Mouse (Mus musculus): Measurements from ENCODE around the gene Ncmap. TPM values are rescaled to one million over a fixed set of nuclear protein-coding genes. Genes with fewer than 3 reads are reported as not detected.

Ncmap gene
- polyA plus RNA-seq, 1 experiment from 2014 or later = 0.14 TPM

DNA sequence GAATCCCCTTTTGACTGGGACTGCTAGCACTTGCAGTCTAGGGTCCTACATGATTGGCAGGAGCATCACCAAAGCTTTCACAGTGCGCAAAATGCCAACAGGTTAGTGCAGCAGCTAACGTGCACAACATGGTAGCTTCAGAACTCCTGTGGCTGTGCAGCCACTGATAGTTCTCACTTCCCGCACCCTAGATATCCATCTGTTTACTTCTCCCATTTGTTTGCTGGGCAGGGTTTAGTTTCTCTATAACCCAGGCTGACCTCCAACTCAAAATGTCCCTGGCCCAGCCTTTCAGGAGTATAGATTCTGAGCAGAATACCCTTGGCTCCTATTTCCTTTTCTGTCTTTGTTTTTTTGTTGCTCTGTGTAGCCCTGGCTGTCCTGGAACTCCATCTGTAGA lies 71.6 kb downstream of the Ncmap start:
- Histone ChIP-seq H3K9ac (replicated peaks) (no peak overlapping the region), H3K27me3 (ENCODE audit: insufficient read depth, low read length) (no peaks in the 10 kb centered on the region), H3K4me1 (ENCODE audit: insufficient read depth) (no peaks in the 10 kb centered on the region), H3K4me2 (ENCODE audit: low read depth, low read length) (no peak overlapping the region), H3K4me3 (ENCODE audit: low read depth, low read length) (no peak overlapping the region), H3K36me3 (replicated peaks; ENCODE audit: insufficient read depth, low read length) (peaks cover 97% of the 10 kb centered on the region), H3K9me3 (ENCODE audit: low read length) (no peaks in the 10 kb centered on the region), H3K27ac (ENCODE audit: low read depth) (peak overlapping the region; percentile 46)
- TF ChIP-seq EP300 (IDR thresholded peaks at IDR 0.05; ENCODE audit: low read depth) = no peak
- no peak for TF ChIP-seq CTCF (IDR thresholded peaks at IDR 0.05; ENCODE audit: low read depth)
- WGBS (ENCODE audit: insufficient replicate concordance) = 82% methylated on average over 3 of the region's 3 CpGs
- peak; percentile 73 for ATAC-seq
- DNase-seq = no peak

DNA sequence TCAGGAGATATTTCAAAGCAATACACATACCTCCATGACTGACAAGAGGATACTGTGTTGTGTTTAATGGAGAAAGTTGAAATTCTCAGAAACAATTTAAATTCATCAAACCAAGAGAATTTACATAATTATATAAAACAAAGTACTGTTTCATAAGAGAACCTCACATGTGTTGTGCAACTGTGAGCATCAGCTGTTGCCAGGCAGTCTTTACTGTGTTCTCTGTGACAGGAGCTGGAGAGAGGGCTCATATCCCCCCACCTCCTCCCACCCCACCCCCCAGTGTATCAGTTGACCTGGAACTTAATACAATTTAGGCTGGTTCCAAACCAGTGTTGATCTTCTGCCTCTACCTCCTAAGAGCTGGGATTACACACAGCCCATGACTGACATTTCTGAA lies 72.0 kb downstream of the Ncmap start:
- Histone ChIP-seq H3K27ac (ENCODE audit: low read depth) (peak overlapping the region; percentile 46), H3K27me3 (ENCODE audit: insufficient read depth, low read length) (no peaks in the 10 kb centered on the region), H3K36me3 (replicated peaks; ENCODE audit: insufficient read depth, low read length) (peaks cover 96% of the 10 kb centered on the region), H3K9ac (replicated peaks) (no peak overlapping the region), H3K4me3 (ENCODE audit: low read depth, low read length) (no peak overlapping the region), H3K4me2 (ENCODE audit: low read depth, low read length) (no peak overlapping the region), H3K9me3 (ENCODE audit: low read length) (no peaks in the 10 kb centered on the region), H3K4me1 (ENCODE audit: insufficient read depth) (no peaks in the 10 kb centered on the region)
- peak; percentile 66 for ATAC-seq
- TF ChIP-seq CTCF (IDR thresholded peaks at IDR 0.05; ENCODE audit: low read depth) = no peak
- TF ChIP-seq EP300 (IDR thresholded peaks at IDR 0.05; ENCODE audit: low read depth) = no peak
- DNase-seq = peak; percentile 43

DNA sequence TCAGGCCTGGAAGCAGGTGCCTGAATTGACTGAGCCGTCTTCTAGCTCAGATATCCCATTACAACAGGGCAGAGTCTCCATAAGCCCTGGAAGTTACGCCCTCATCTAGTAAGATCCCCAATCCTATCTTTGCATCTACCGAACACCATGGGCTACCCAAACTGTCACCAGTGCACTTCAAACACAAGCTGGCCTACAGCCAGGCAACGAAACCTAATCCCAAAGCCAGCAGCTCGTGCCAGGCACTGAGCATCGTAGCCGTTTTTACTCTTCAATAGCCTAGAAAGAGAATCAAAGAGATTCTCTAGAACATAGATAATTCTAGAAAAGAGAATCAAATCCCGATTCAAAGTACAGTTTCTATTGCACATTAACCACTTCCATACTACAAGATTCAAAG lies 75.0 kb downstream of the Ncmap start:
- no peak for DNase-seq
- WGBS (ENCODE audit: insufficient replicate concordance) = 87% methylated on average over 8 of the region's 8 CpGs
- no peak overlapping the region for H3K4me3 ChIP-seq (ENCODE audit: low read depth, low read length)
- no peak for TF ChIP-seq EP300 (IDR thresholded peaks at IDR 0.05; ENCODE audit: low read depth)
- TF ChIP-seq CTCF (IDR thresholded peaks at IDR 0.05; ENCODE audit: low read depth) = no peak
- no peak overlapping the region for H3K4me2 ChIP-seq (ENCODE audit: low read depth, low read length)
- no peaks in the 10 kb centered on the region for H3K9me3 ChIP-seq (ENCODE audit: low read length)
- H3K36me3 ChIP-seq (replicated peaks; ENCODE audit: insufficient read depth, low read length) = peaks cover 93% of the 10 kb centered on the region
- no peak for ATAC-seq
- no peak overlapping the region for H3K27ac ChIP-seq (ENCODE audit: low read depth)
- no peak overlapping the region for H3K9ac ChIP-seq (replicated peaks)
- H3K27me3 ChIP-seq (ENCODE audit: insufficient read depth, low read length) = no peaks in the 10 kb centered on the region
- no peaks in the 10 kb centered on the region for H3K4me1 ChIP-seq (ENCODE audit: insufficient read depth)

MicroRNAs within 50 kb of the gene (microRNA counts, 519-probe panel; counts per million panel counts)
- microRNA mmu-miR-700 = not detected

Small RNAs within 50 kb of the gene (microRNA-seq; reads per million reads assigned to microRNA genes)
- 172 reads per million, percentile 49 among the genes with 10 or more reads in this experiment for gene Mir700

Other genes starting within 250 kb of the Ncmap start
- gene Clic4, start 125.4 kb downstream of the Ncmap start, polyA plus RNA-seq (2015; fragmentation: Nextera tagmentation; extraction: Ambion mirVana) = 52.2 and 64.6 TPM in 2 replicates
- 79.3 and 90.6 TPM in 2 replicates for gene Srrm1, start 44.9 kb downstream of the Ncmap start, polyA plus RNA-seq (2015; fragmentation: Nextera tagmentation; extraction: Ambion mirVana)
- 3.7 and 4.9 TPM in 2 replicates for gene Rcan3, start 35.6 kb upstream of the Ncmap start, polyA plus RNA-seq (2015; fragmentation: Nextera tagmentation; extraction: Ambion mirVana)
- not detected in 2 replicates for gene Stpg1, start 96.6 kb upstream of the Ncmap start, polyA plus RNA-seq (2015; fragmentation: Nextera tagmentation; extraction: Ambion mirVana)
- gene Nipal3, start 96.8 kb upstream of the Ncmap start, polyA plus RNA-seq (2015; fragmentation: Nextera tagmentation; extraction: Ambion mirVana) = 1.6 TPM in 2 replicates
- gene Grhl3, start 175.4 kb upstream of the Ncmap start, polyA plus RNA-seq (2015; fragmentation: Nextera tagmentation; extraction: Ambion mirVana) = 0.21 and 0.46 TPM in 2 replicates